Mouse (Mus musculus) thymus, postnatal 10 days (tissue): ENCODE results near the gene Cox15.
A peak's percentile ranks its signal among the peaks of the same experiment; 100 is the strongest.

Experiments used
- DNase-seq, 2 experiments: peaks; one replicate each; pipeline ENCODE4 v3.0.0; 2021; ENCODE audit warnings: low spot score in 2 of 2

Cox15 gene

GRCm38 (mm10) chr19:43709317-43709716, 43.5 kb downstream of the Cox15 start:
- no peak for DNase-seq

- DNase-seq = no peak
Measured at GRCm38 (mm10) chr19:43708206-43708605, 44.6 kb downstream of the Cox15 start.

- no peak for DNase-seq
Measured at GRCm38 (mm10) chr19:43704787-43705497, 47.9 kb downstream of the Cox15 start.

GRCm38 (mm10) chr19:43704211-43704610, 48.6 kb downstream of the Cox15 start:
- no peak for DNase-seq

- DNase-seq = no peak
Measured at GRCm38 (mm10) chr19:43699763-43700155, 53.0 kb downstream of the Cox15 start.

- no peak for DNase-seq
Measured at GRCm38 (mm10) chr19:43699021-43699762, 53.6 kb downstream of the Cox15 start.

GRCm38 (mm10) chr19:43697666-43698370, 55.0 kb downstream of the Cox15 start:
- DNase-seq = no peak

GRCm38 (mm10) chr19:43695514-43695964, 57.3 kb downstream of the Cox15 start:
- DNase-seq = no peak

- no peak for DNase-seq
Measured at GRCm38 (mm10) chr19:43692815-43693214, 60.0 kb downstream of the Cox15 start.

GRCm38 (mm10) chr19:43689419-43690246, 63.2 kb downstream of the Cox15 start, which contains the start of gene Entpd7:
Gene Entpd7 (plus strand): TSS chr19:43689672.
- peak; percentile 89 for DNase-seq
